Mouse (Mus musculus) liver, postnatal 0 days (tissue): ENCODE results near the gene Cpt1a.

ENCODE experiments used
- CTCF ChIP-seq: sonication (generic); IDR thresholded peaks from 2 replicates; pipeline ENCODE4 v1.5.1; 2016; ENCODE audit warnings: antibody characterized with exemption, low read depth
- EP300 ChIP-seq: IDR thresholded peaks from 2 replicates; pipeline ENCODE4 v1.6.1; 2016; ENCODE audit warnings: antibody characterized with exemption, low read depth, mild to moderate bottlenecking

GRCm38 (mm10) chr19:3414268-3414733 lies 92.2 kb downstream of the Cpt1a start, which contains the start of gene Gal:
- TF ChIP-seq CTCF (no peak), EP300 (no peak)
